Mouse (Mus musculus) ES-CJ7 (cell line): ENCODE measurements around the gene Pdss1.

Experiments
- DNase-seq: peaks from one replicate; pipeline ENCODE4 v3.0.0; 2011; ENCODE audit warnings: low read depth, low spot score

The Pdss1 gene

GRCm38 (mm10) chr2:22957415-22957814 is 62.1 kb downstream of the Pdss1 start:
- DNase-seq: peak; percentile 78

DNA sequence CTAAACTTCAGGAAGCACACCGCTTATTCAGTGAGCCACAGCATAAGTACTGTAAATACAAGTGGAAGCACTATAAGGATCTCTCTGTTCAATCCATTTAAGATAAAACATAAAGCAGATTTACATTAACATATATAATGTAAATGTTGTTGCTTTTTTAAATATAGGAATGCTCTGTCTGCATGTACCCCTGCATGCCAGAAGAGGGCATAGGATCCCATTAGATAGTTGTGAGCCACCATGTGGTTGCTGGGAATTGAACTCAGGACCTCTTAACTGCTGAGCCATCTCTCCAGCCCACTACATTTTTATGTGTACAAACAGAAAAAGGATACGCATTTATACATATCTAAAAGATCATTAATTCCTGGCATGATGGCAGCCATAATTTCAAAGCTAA is 66.4 kb downstream of the Pdss1 start:
- peak; percentile 41 for DNase-seq

- no peak for DNase-seq
These were observed 66.9 kb downstream of the Pdss1 start for GRCm38 (mm10) chr2:22962242-22962641.

- no peak for DNase-seq
These were observed 67.6 kb downstream of the Pdss1 start for GRCm38 (mm10) chr2:22962970-22963369.

- no peak for DNase-seq
These were observed 82.2 kb downstream of the Pdss1 start for GRCm38 (mm10) chr2:22977387-22977973.

DNA sequence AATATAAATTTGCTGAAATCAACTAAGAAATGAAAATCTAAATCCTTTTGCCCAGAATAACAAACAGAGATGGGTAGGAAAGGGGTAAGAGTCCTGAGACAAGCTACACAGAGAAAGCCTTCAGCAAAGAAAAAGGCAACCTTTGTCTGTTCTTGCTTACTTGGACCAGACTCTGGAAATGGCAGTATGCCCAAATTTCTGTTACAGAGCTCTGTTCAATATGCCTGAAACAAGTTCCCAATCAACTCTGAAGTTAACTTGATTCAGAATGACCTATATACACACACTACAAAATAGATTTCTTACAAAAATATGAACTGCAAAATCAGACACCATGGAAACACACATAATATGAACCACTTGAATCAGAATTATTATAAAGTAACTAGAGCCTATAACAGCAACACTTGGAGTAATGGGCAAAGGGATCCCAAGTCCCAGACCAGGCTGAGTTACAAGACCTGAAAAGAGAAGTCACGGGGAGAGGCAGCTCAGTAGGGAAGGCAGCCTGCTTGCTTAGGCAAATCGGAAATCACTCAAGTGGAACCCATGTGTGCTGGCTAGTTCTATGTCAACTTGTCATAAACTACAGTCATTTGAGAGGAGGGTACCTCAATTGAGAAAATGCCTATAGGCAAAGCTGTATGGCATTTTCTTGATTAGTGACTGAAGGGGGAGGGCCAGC is 90.8 kb downstream of the Pdss1 start:
- no peak for DNase-seq
